Mouse (Mus musculus) kidney, postnatal 10 days (tissue): ENCODE data around the gene Frmd4a.
"Not testable (repeated sequence)": the region's sequence is repeated elsewhere in the genome, so short reads cannot be mapped to it uniquely, and the experiment has no call there.

Experiments used
- DNase-seq: peaks from one replicate; pipeline ENCODE4 v3.0.0; 2021; ENCODE audit warnings: mixed read lengths

Gene Frmd4a

GRCm38 (mm10) chr2:4535187-4535864 lies 517.8 kb downstream of the Frmd4a start:
- no peak for DNase-seq

- no peak for DNase-seq
Observed at GRCm38 (mm10) chr2:4541330-4541729, 523.8 kb downstream of the Frmd4a start.

- no peak for DNase-seq
Observed at GRCm38 (mm10) chr2:4541844-4542628, 524.5 kb downstream of the Frmd4a start.

GRCm38 (mm10) chr2:4542629-4543416 lies 525.3 kb downstream of the Frmd4a start:
- peak; percentile 64 for DNase-seq

DNA sequence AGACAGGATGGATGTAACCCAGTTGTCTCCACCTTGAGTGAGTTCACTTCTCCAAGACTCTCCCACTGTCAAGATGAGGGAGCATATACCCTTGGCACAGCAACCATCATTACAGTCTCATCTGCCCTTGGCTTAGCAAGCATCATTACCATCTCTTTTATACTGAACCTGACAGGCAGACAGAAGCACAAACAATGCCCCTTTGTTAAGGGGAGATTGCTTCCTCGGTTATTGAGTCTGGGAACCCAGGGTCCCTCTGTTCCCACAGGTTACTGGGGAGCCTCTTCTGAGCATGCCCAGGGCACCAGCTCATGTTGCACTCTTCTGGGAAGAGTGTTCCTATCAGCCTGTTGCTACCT lies 525.9 kb downstream of the Frmd4a start:
- DNase-seq: no peak

GRCm38 (mm10) chr2:4544360-4544759 lies 526.8 kb downstream of the Frmd4a start:
- no peak for DNase-seq

- no peak for DNase-seq
Observed at GRCm38 (mm10) chr2:4545261-4545660, 527.7 kb downstream of the Frmd4a start.

GRCm38 (mm10) chr2:4547003-4547662 lies 529.6 kb downstream of the Frmd4a start:
- DNase-seq: peak; percentile 49

- DNase-seq: peak; percentile 62
Observed at GRCm38 (mm10) chr2:4549271-4549670, 531.8 kb downstream of the Frmd4a start.

- peak; percentile 48 for DNase-seq
Observed at GRCm38 (mm10) chr2:4550017-4550763, 532.7 kb downstream of the Frmd4a start.

GRCm38 (mm10) chr2:4551438-4551837 lies 533.9 kb downstream of the Frmd4a start:
- no peak for DNase-seq

DNA sequence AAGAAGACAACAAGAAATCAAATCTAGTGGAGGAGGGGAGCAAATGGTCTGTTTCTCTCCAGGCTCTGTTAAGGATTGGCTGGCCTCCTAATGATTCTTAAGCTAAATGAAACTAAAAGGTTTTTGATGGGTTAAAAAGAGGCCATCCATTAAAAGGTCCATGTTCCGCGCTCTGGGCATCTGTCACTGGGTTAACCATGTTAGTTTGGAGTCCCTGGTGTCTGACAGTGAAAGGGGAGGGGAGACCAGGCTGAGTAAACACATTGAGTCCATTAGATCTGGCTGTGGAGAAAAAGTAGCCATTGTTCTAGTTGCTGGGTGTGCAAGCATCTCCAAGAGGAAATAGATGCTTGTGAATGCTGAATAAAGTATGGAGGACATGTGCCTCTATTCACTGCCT lies 534.3 kb downstream of the Frmd4a start:
- DNase-seq: no peak

DNA sequence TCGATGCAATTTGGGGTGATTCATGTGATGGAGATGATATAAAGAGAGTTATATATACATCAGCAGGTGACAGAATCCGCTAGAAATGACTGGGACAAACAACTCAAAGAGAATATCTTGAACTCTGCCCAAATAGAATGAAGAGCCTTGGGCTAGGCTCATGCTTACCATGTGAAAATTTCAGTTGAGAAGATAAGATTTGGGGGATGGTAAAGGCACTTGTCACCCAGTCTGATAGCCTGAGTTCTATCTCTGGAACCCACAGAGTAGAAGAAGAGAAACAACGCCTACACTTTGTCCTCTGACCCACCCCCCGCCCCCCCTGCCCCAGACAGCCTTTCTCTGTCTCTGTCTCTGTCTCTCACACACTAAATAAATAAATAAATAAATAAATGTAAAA lies 535.0 kb downstream of the Frmd4a start:
- no peak for DNase-seq

GRCm38 (mm10) chr2:4555221-4555631 lies 537.7 kb downstream of the Frmd4a start:
- peak; percentile 61 for DNase-seq

- DNase-seq: no peak
Observed at GRCm38 (mm10) chr2:4556188-4556587, 538.7 kb downstream of the Frmd4a start.

GRCm38 (mm10) chr2:4557028-4557427 lies 539.5 kb downstream of the Frmd4a start:
- peak; percentile 46 for DNase-seq

GRCm38 (mm10) chr2:4557466-4557865 lies 539.9 kb downstream of the Frmd4a start:
- DNase-seq: no peak

GRCm38 (mm10) chr2:4558651-4559203 lies 541.2 kb downstream of the Frmd4a start:
- no peak for DNase-seq

GRCm38 (mm10) chr2:4559211-4559882 lies 541.8 kb downstream of the Frmd4a start:
- peak; percentile 90 for DNase-seq

DNA sequence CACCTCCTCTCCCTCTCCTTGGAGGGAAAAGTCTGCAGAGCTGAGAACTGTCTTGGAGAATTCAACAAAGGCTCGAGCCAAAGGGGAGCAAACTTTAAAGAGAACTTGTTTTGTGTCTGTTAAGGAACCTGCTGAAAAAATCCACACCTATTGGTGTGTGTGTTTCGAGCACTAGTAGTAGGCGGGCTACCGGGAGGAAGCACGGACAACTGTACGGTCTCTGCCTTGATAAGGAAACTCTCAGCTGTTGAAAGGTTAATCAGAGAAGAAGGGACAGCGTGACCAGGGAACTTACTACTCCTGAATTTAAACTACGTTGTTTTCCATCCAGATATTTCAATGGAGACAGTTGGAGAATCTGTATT lies 542.3 kb downstream of the Frmd4a start:
- DNase-seq: no peak

GRCm38 (mm10) chr2:4560516-4560915 lies 543.0 kb downstream of the Frmd4a start:
- not testable (repeated sequence) for DNase-seq
